ENCODE assay signal across 8 mouse cellular contexts in the genomic region with DNA sequence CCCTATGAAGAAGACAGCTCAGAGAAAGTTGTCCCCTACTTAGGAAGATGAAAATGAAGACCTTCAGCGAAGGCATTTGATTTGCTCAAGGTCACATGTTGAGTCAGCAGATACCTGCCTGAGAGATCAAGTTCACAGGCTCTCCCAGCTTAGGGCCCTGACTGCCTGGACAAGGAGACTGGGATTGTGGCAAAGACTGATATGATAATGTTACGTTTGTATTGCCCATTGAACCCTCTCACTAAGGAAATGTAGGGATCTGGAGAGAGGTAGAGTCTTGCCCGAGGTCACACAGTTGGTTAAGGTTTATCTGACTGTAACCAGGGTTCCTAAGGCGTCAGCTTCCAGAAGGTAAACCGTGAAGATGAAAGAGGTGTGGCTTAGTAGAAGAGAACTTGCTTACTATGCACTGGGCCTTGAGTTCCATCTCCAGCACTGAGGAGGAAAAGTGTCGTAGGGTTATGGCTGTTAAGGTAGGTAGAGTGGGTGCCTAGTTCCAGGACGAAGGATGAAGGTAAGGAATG. TPM values are rescaled to one million over a fixed set of nuclear protein-coding genes. Genes with fewer than 3 reads are reported as not detected.
DNase-seq lines count a peak whose midpoint lies in the region; ATAC-seq and TF ChIP-seq lines count a peak whose summit lies in the region.

No protein-coding gene starts in this region.

- WGBS in heart, embryonic 12.5 days, result 41% methylated on average over 7 of the region's 7 CpGs
- 66% methylated on average over 7 of the region's 7 CpGs for WGBS in forebrain, embryonic 14.5 days
- WGBS in liver, embryonic 15.5 days (ENCODE audit: insufficient replicate concordance), result 23% methylated on average over 7 of the region's 7 CpGs

- TF ChIP-seq CTCF in G1E (IDR thresholded peaks at IDR 0.05; ENCODE audit: low read depth, low read length), result no peak

- peak overlapping the region; percentile 66 for H3K4me3 ChIP-seq in heart, embryonic 12.5 days
- peak overlapping the region; percentile 80 for H3K4me3 ChIP-seq in G1E (ENCODE audit: low read depth, low read length)
- peak overlapping the region; percentile 68 for H3K4me3 ChIP-seq in forebrain, embryonic 14.5 days (ENCODE audit: low read depth, low read length)
- H3K4me3 ChIP-seq in liver, embryonic 15.5 days (replicated peaks), result peak overlapping the region; percentile 87

- DNase-seq in heart, postnatal 4 days, result no peak
- DNase-seq in G1E (ENCODE audit: low spot score), result no peak
- peak; percentile 0 for DNase-seq in forebrain, embryonic 14.5 days (ENCODE audit: low spot score)
- no peak for DNase-seq in layer of hippocampus, postnatal 10 days (ENCODE audit: low spot score in 2 of 2)
- DNase-seq in thymus, postnatal 10 days (ENCODE audit: low spot score in 2 of 2), result no peak
- DNase-seq in right cerebral cortex, postnatal 10 days (ENCODE audit: low spot score in 2 of 2), result no peak

- 0 out of 2 replicates have a peak, but pooled peaks have one; percentile 29 for ATAC-seq in heart, embryonic 12.5 days (ENCODE audit: insufficient number of reproducible peaks, low FRiP score)
- 0 out of 2 replicates have a peak, but pooled peaks have one; percentile 8 for ATAC-seq in G1E (ENCODE audit: extremely low read depth, insufficient number of reproducible peaks, low FRiP score, poor library complexity, severe bottlenecking)
- ATAC-seq in forebrain, embryonic 14.5 days, result 0 out of 2 replicates have a peak, but pooled peaks have one; percentile 1
- peak; percentile 30; the same call in 1 of the 2 replicates for ATAC-seq in liver, embryonic 15.5 days (ENCODE audit: insufficient read depth)

- peak overlapping the region; percentile 78 for H3K9ac ChIP-seq in heart, embryonic 12.5 days
- peak overlapping the region; percentile 82 for H3K9ac ChIP-seq in forebrain, embryonic 14.5 days (ENCODE audit: low read length)
- H3K9ac ChIP-seq in liver, embryonic 15.5 days, result peak overlapping the region; percentile 76

- peak overlapping the region; percentile 71 for H3K4me2 ChIP-seq in heart, embryonic 12.5 days
- peak overlapping the region; percentile 69 for H3K4me2 ChIP-seq in forebrain, embryonic 14.5 days (ENCODE audit: low read length)
- H3K4me2 ChIP-seq in liver, embryonic 15.5 days, result peak overlapping the region; percentile 81

- peak overlapping the region; percentile 43 for H3K27ac ChIP-seq in heart, embryonic 12.5 days (ENCODE audit: poor library complexity, severe bottlenecking)
- H3K27ac ChIP-seq in forebrain, embryonic 14.5 days (ENCODE audit: low read depth, low read length), result no peak overlapping the region
- peak overlapping the region; percentile 64 for H3K27ac ChIP-seq in liver, embryonic 15.5 days (replicated peaks)

- H3K4me1 ChIP-seq in heart, embryonic 12.5 days (replicated peaks), result peaks cover 12% of the 10 kb centered on the region
- H3K4me1 ChIP-seq in G1E (ENCODE audit: insufficient read depth, low read depth, low read length), result peaks cover 15% of the 10 kb centered on the region
- peaks cover 5% of the 10 kb centered on the region; the same call in 1 of the 2 replicates for H3K4me1 ChIP-seq in forebrain, embryonic 14.5 days (ENCODE audit: control insufficient read depth, insufficient read depth, low read length)
- H3K4me1 ChIP-seq in liver, embryonic 15.5 days (replicated peaks), result peaks cover 22% of the 10 kb centered on the region

- no peaks in the 10 kb centered on the region for H3K27me3 ChIP-seq in heart, embryonic 12.5 days (replicated peaks)
- peaks cover 7% of the 10 kb centered on the region; the same call in 1 of the 2 replicates for H3K27me3 ChIP-seq in G1E (ENCODE audit: insufficient read depth, low read length)
- H3K27me3 ChIP-seq in forebrain, embryonic 14.5 days (replicated peaks; ENCODE audit: control insufficient read depth, insufficient read depth, low read length), result no peaks in the 10 kb centered on the region
- no peaks in the 10 kb centered on the region for H3K27me3 ChIP-seq in liver, embryonic 15.5 days

- H3K36me3 ChIP-seq in heart, embryonic 12.5 days, result peaks cover 26% of the 10 kb centered on the region
- H3K36me3 ChIP-seq in G1E (replicated peaks), result peaks cover 31% of the 10 kb centered on the region
- peaks cover 18% of the 10 kb centered on the region for H3K36me3 ChIP-seq in forebrain, embryonic 14.5 days (ENCODE audit: control insufficient read depth, insufficient read depth, low read length)
- peaks cover 22% of the 10 kb centered on the region; the same call in 1 of the 2 replicates for H3K36me3 ChIP-seq in liver, embryonic 15.5 days (replicated peaks)

- H3K9me3 ChIP-seq in heart, embryonic 12.5 days (replicated peaks), result no peaks in the 10 kb centered on the region
- H3K9me3 ChIP-seq in G1E (replicated peaks), result no peaks in the 10 kb centered on the region
- H3K9me3 ChIP-seq in forebrain, embryonic 14.5 days (replicated peaks; ENCODE audit: control insufficient read depth, low read length), result no peaks in the 10 kb centered on the region
- no peaks in the 10 kb centered on the region for H3K9me3 ChIP-seq in liver, embryonic 15.5 days (replicated peaks)

RNA-seq across cellular contexts. Expression of a gene that starts 1.0 kb away (rescaled TPM):
- 69.9 and 73.5 TPM in 2 replicates for polyA plus RNA-seq in heart, embryonic 12.5 days (2016; fragmentation: Nextera tagmentation; extraction: Ambion mirVana)
- total RNA-seq in heart, postnatal 4 days (2021), result 10 to 100 TPM; 56.1 to 59.3 TPM
- 26.9 and 32.3 TPM in 2 replicates for total RNA-seq in G1E (2014; fragmentation: Nextera tagmentation)
- total RNA-seq in G1E (2017), result 10.4 and 13.5 TPM in 2 replicates
- polyA plus RNA-seq in G1E (2012), result 11.1 and 13.3 TPM in 2 replicates
- polyA plus RNA-seq in forebrain, embryonic 14.5 days (2014; fragmentation: Nextera tagmentation; extraction: Ambion mirVana), result 30.1 and 36.2 TPM in 2 replicates
- polyA plus RNA-seq in liver, embryonic 15.5 days (2015; fragmentation: Nextera tagmentation; extraction: Ambion mirVana), result 15.7 and 16.4 TPM in 2 replicates
- total RNA-seq in layer of hippocampus, postnatal 10 days (2021), result 10 to 100 TPM; 25.9 to 29.0 TPM

RNA-seq across cellular contexts. Expression of a gene that starts 4.8 kb away (rescaled TPM):
- 0.22 and 0.24 TPM in 2 replicates for polyA plus RNA-seq in heart, embryonic 12.5 days (2016; fragmentation: Nextera tagmentation; extraction: Ambion mirVana)
- 1 to 10 TPM in 1 of 2 experiments, under 1 TPM in 1; 0.60 to 1.2 TPM for total RNA-seq in heart, postnatal 4 days (2021)
- total RNA-seq in G1E (2014; fragmentation: Nextera tagmentation) (not detected in 2 replicates), G1E (2017) (0.23 TPM in 1 of 2 replicates, not detected in the other)
- polyA plus RNA-seq in G1E (2012), result not detected in 2 replicates
- not detected in 2 replicates for polyA plus RNA-seq in forebrain, embryonic 14.5 days (2014; fragmentation: Nextera tagmentation; extraction: Ambion mirVana)
- polyA plus RNA-seq in liver, embryonic 15.5 days (2015; fragmentation: Nextera tagmentation; extraction: Ambion mirVana), result not detected in 2 replicates
- total RNA-seq in layer of hippocampus, postnatal 10 days (2021), result under 1 TPM; 0.78 to 0.87 TPM

RNA-seq across cellular contexts. Expression of a gene that starts 42.3 kb away (rescaled TPM):
- 6.7 TPM in 2 replicates for polyA plus RNA-seq in heart, embryonic 12.5 days (2016; fragmentation: Nextera tagmentation; extraction: Ambion mirVana)
- 1 to 10 TPM; 6.3 to 8.1 TPM for total RNA-seq in heart, postnatal 4 days (2021)
- 7.1 and 7.9 TPM in 2 replicates for total RNA-seq in G1E (2014; fragmentation: Nextera tagmentation)
- 16.7 and 20.9 TPM in 2 replicates for total RNA-seq in G1E (2017)
- 7.9 TPM in 2 replicates for polyA plus RNA-seq in G1E (2012)
- polyA plus RNA-seq in forebrain, embryonic 14.5 days (2014; fragmentation: Nextera tagmentation; extraction: Ambion mirVana), result 3.1 and 3.9 TPM in 2 replicates
- polyA plus RNA-seq in liver, embryonic 15.5 days (2015; fragmentation: Nextera tagmentation; extraction: Ambion mirVana), result 8.0 and 8.2 TPM in 2 replicates
- total RNA-seq in layer of hippocampus, postnatal 10 days (2021), result 1 to 10 TPM; 4.5 to 4.6 TPM

RNA-seq across cellular contexts. Expression of a gene that starts 48.0 kb away (rescaled TPM):
- 34.2 and 37.4 TPM in 2 replicates for polyA plus RNA-seq in heart, embryonic 12.5 days (2016; fragmentation: Nextera tagmentation; extraction: Ambion mirVana)
- total RNA-seq in heart, postnatal 4 days (2021), result 10 to 100 TPM; 33.4 to 35.2 TPM
- total RNA-seq in G1E (2014; fragmentation: Nextera tagmentation), result 113 and 146 TPM in 2 replicates
- 27.2 and 32.8 TPM in 2 replicates for total RNA-seq in G1E (2017)
- 14.2 and 18.6 TPM in 2 replicates for polyA plus RNA-seq in G1E (2012)
- 17.7 and 23.4 TPM in 2 replicates for polyA plus RNA-seq in forebrain, embryonic 14.5 days (2014; fragmentation: Nextera tagmentation; extraction: Ambion mirVana)
- 10.3 and 10.7 TPM in 2 replicates for polyA plus RNA-seq in liver, embryonic 15.5 days (2015; fragmentation: Nextera tagmentation; extraction: Ambion mirVana)
- total RNA-seq in layer of hippocampus, postnatal 10 days (2021), result 10 to 100 TPM; 32.0 to 34.8 TPM

RNA-seq across cellular contexts. Expression of a gene that starts 53.4 kb away (rescaled TPM):
- polyA plus RNA-seq in heart, embryonic 12.5 days (2016; fragmentation: Nextera tagmentation; extraction: Ambion mirVana), result 20.1 and 21.6 TPM in 2 replicates
- 10 to 100 TPM; 22.1 to 23.6 TPM for total RNA-seq in heart, postnatal 4 days (2021)
- total RNA-seq in G1E (2014; fragmentation: Nextera tagmentation) (78.5 and 86.9 TPM in 2 replicates), G1E (2017) (78.7 and 111 TPM in 2 replicates)
- polyA plus RNA-seq in G1E (2012), result 34.9 and 39.8 TPM in 2 replicates
- 19.6 and 20.0 TPM in 2 replicates for polyA plus RNA-seq in forebrain, embryonic 14.5 days (2014; fragmentation: Nextera tagmentation; extraction: Ambion mirVana)
- polyA plus RNA-seq in liver, embryonic 15.5 days (2015; fragmentation: Nextera tagmentation; extraction: Ambion mirVana), result 30.0 and 33.1 TPM in 2 replicates
- 10 to 100 TPM; 40.8 to 43.3 TPM for total RNA-seq in layer of hippocampus, postnatal 10 days (2021)
